Mouse (Mus musculus) liver, embryonic 14.5 days (tissue): ENCODE measurements at regions not wholly inside any gene's neighbourhood (a gene's known extent, or its start where the extent isn't known, plus 50 kb on each side); places are given as distances from the start of the nearest gene placed in this dataset.

ENCODE experiments used
- ATAC-seq: fragments of 200-750 bp; cut with Nextera tagmentation; 2 replicates; pipeline ENCODE4 v1.8.0; 2017; ENCODE audit warnings: moderate number of reproducible peaks, mild to moderate bottlenecking, moderate library complexity; ENCODE audit not compliant: insufficient read depth
- DNase-seq, 3 experiments: peaks; one replicate each; pipeline ENCODE4 v3.0.0-alpha.2; 2012 to 2013; ENCODE audit warnings: low read depth in 3 of 3, low spot score in 3 of 3
- H3K27ac ChIP-seq: fragments of 300-500 bp; sonication (generic); 2 replicates; pipeline ENCODE4 v1.5.1; 2014; ENCODE audit warnings: moderate library complexity, mild to moderate bottlenecking, control low read depth, inconsistent platforms
- H3K27me3 ChIP-seq: fragments of 300-500 bp; sonication (generic); 2 replicates; pipeline ENCODE4 v1.6.1; 2014; ENCODE audit warnings: mild to moderate bottlenecking, low read length, moderate library complexity; ENCODE audit not compliant: control insufficient read depth, insufficient read depth
- H3K36me3 ChIP-seq: fragments of 300-500 bp; sonication (generic); replicated peaks from 2 replicates; pipeline ENCODE4 v1.6.1; 2014; ENCODE audit warnings: low read depth; ENCODE audit not compliant: control insufficient read depth, insufficient read depth
- H3K4me1 ChIP-seq, 2 experiments: fragments of 200-500 bp in 1 of 2; fragments of 300-500 bp in 1 of 2; sonication (generic) in 1 of 2; replicated peaks; 2 replicates each; pipeline ENCODE4 v1.6.1; 2012 to 2014; ENCODE audit warnings: antibody characterized with exemption in 1 of 2, inconsistent platforms in 1 of 2, low read length in 1 of 2; ENCODE audit not compliant: control insufficient read depth in 2 of 2, insufficient read depth in 2 of 2
- H3K4me2 ChIP-seq: fragments of 300-500 bp; sonication (generic); 2 replicates; pipeline ENCODE4 v1.6.1; 2014; ENCODE audit warnings: low read depth, mild to moderate bottlenecking, control low read depth, moderate library complexity
- H3K4me3 ChIP-seq, 2 experiments: fragments of 200-500 bp in 1 of 2; fragments of 300-500 bp in 1 of 2; sonication (generic) in 1 of 2; 2 replicates each; pipeline ENCODE4 v1.5.1; 2012 to 2014; ENCODE audit warnings: low read depth in 2 of 2, low read length in 2 of 2, mild to moderate bottlenecking in 2 of 2, control low read depth in 1 of 2, inconsistent platforms in 1 of 2, moderate library complexity in 1 of 2; ENCODE audit not compliant: insufficient read depth in 1 of 2
- H3K9ac ChIP-seq: fragments of 300-500 bp; sonication (generic); replicated peaks from 2 replicates; pipeline ENCODE4 v1.6.1; 2014; ENCODE audit warnings: mild to moderate bottlenecking, control low read depth, moderate library complexity
- H3K9me3 ChIP-seq: fragments of 300-500 bp; sonication (generic); 2 replicates; pipeline ENCODE4 v1.6.1; 2016; ENCODE audit warnings: low read length, mixed read lengths; ENCODE audit not compliant: control insufficient read depth
- CTCF ChIP-seq: IDR thresholded peaks from 2 replicates; pipeline ENCODE4 v1.5.1; 2016; ENCODE audit warnings: antibody characterized with exemption, low read depth, control low read depth
- EP300 ChIP-seq: IDR thresholded peaks from 2 replicates; pipeline ENCODE4 v1.6.1; 2016; ENCODE audit warnings: antibody characterized with exemption, low read depth
- WGBS: fragments of 180-500 bp; shearing (Covaris S2); extraction: QIAGEN DNeasy Blood & Tissue Kit; methylation state at CpG from one replicate; pipeline ENCODE4 v1.1.7; 2014; ENCODE audit not compliant: insufficient replicate concordance; 5-methylcytosine and 5-hydroxymethylcytosine counted together

GRCm38 (mm10) chr2:159863185-159863584 is 470.8 kb downstream of the Gm826 start:
- DNase-seq = no peak
- no peak for ATAC-seq

GRCm38 (mm10) chr2:159853891-159854665 is 479.9 kb downstream of the Gm826 start:
- no peak for DNase-seq
- no peaks in the 10 kb centered on the region for H3K9me3 ChIP-seq
- no peak overlapping the region for H3K4me2 ChIP-seq
- no peaks in the 10 kb centered on the region for H3K4me1 ChIP-seq
- no peaks in the 10 kb centered on the region for H3K36me3 ChIP-seq
- H3K27ac ChIP-seq = no peak overlapping the region
- 48% methylated on average over 5 of the region's 5 CpGs for WGBS
- no peaks in the 10 kb centered on the region for H3K27me3 ChIP-seq
- no peak for TF ChIP-seq CTCF
- no peak for TF ChIP-seq EP300
- no peak for ATAC-seq
- no peak overlapping the region for H3K9ac ChIP-seq
- no peak overlapping the region for H3K4me3 ChIP-seq

More at GRCm38 (mm10) chr2:159863185-159863584, 470.8 kb downstream of the Gm826 start:
- H3K27me3 ChIP-seq = no peaks in the 10 kb centered on the region
- H3K4me2 ChIP-seq = no peak overlapping the region
- no peaks in the 10 kb centered on the region for H3K9me3 ChIP-seq
- H3K4me1 ChIP-seq = no peaks in the 10 kb centered on the region
- 48% methylated on average over 1 of the region's 1 CpGs for WGBS
- TF ChIP-seq CTCF = no peak
- TF ChIP-seq EP300 = no peak
- no peaks in the 10 kb centered on the region for H3K36me3 ChIP-seq
- no peak overlapping the region for H3K27ac ChIP-seq
- H3K9ac ChIP-seq = no peak overlapping the region
- H3K4me3 ChIP-seq = no peak overlapping the region

GRCm38 (mm10) chr2:159852959-159853358 is 481.0 kb downstream of the Gm826 start:
- Histone ChIP-seq H3K27me3 (no peaks in the 10 kb centered on the region), H3K4me2 (no peak overlapping the region), H3K27ac (no peak overlapping the region), H3K36me3 (no peaks in the 10 kb centered on the region), H3K4me3 (no peak overlapping the region), H3K9ac (no peak overlapping the region), H3K4me1 (no peaks in the 10 kb centered on the region), H3K9me3 (no peaks in the 10 kb centered on the region)
- WGBS = 63% methylated on average over 4 of the region's 4 CpGs
- no peak for ATAC-seq
- no peak for DNase-seq
- no peak for TF ChIP-seq EP300
- TF ChIP-seq CTCF = no peak

GRCm38 (mm10) chr2:159832488-159833113 is 501.4 kb downstream of the Gm826 start:
- Histone ChIP-seq H3K27ac (no peak overlapping the region), H3K27me3 (no peaks in the 10 kb centered on the region), H3K4me2 (no peak overlapping the region), H3K9me3 (no peaks in the 10 kb centered on the region), H3K36me3 (no peaks in the 10 kb centered on the region), H3K4me3 (no peak overlapping the region), H3K4me1 (no peaks in the 10 kb centered on the region), H3K9ac (no peak overlapping the region)
- ATAC-seq (no peak), DNase-seq (no peak)
- 62% methylated on average over 7 of the region's 7 CpGs for WGBS
- no peak for TF ChIP-seq CTCF
- no peak for TF ChIP-seq EP300

- DNase-seq = no peak
- WGBS = 70% methylated on average over 2 of the region's 2 CpGs
- Histone ChIP-seq H3K27me3 (no peaks in the 10 kb centered on the region), H3K4me3 (no peak overlapping the region), H3K9me3 (no peaks in the 10 kb centered on the region), H3K4me2 (no peak overlapping the region), H3K27ac (no peak overlapping the region), H3K4me1 (no peaks in the 10 kb centered on the region), H3K9ac (no peak overlapping the region), H3K36me3 (no peaks in the 10 kb centered on the region)
- ATAC-seq = no peak
- TF ChIP-seq EP300 = no peak
- TF ChIP-seq CTCF = no peak
Observed at GRCm38 (mm10) chr2:159826417-159826816, 507.5 kb downstream of the Gm826 start.
